Mouse (Mus musculus): ENCODE measurements around the gene Os9. TPM values are rescaled to one million over a fixed set of nuclear protein-coding genes. Genes with fewer than 3 reads are reported as not detected.

Os9 gene
- polyA plus RNA-seq, 1 experiment from 2014 or later: 47.5 TPM

GRCm38 (mm10) chr10:127115068-127115467 is 5.9 kb downstream of the Os9 start:
- Histone ChIP-seq H3K27me3 (ENCODE audit: control insufficient read depth, insufficient read depth, low read length) (no peaks in the 10 kb centered on the region), H3K4me1 (ENCODE audit: control insufficient read depth, insufficient read depth, low read length) (peaks cover 4% of the 10 kb centered on the region; the same call in 1 of the 2 replicates), H3K36me3 (ENCODE audit: control insufficient read depth, insufficient read depth, low read length) (peaks cover 27% of the 10 kb centered on the region; the same call in 1 of the 2 replicates), H3K9ac (ENCODE audit: low read depth, low read length) (no peak overlapping the region), H3K4me2 (replicated peaks; ENCODE audit: low read depth, low read length) (no peak overlapping the region), H3K27ac (ENCODE audit: low read depth, low read length) (no peak overlapping the region), H3K9me3 (ENCODE audit: control insufficient read depth, low read length) (no peaks in the 10 kb centered on the region), H3K4me3 (ENCODE audit: low read length) (no peak overlapping the region)
- 92% methylated on average over 2 of the region's 2 CpGs for WGBS
- no peak for ATAC-seq (ENCODE audit: low FRiP score, low TSS enrichment)

- no peak overlapping the region for H3K4me2 ChIP-seq (replicated peaks; ENCODE audit: low read depth, low read length)
- H3K36me3 ChIP-seq (ENCODE audit: control insufficient read depth, insufficient read depth, low read length): peaks cover 27% of the 10 kb centered on the region; the same call in 1 of the 2 replicates
- H3K4me1 ChIP-seq (ENCODE audit: control insufficient read depth, insufficient read depth, low read length): no peaks in the 10 kb centered on the region
- H3K9ac ChIP-seq (ENCODE audit: low read depth, low read length): no peak overlapping the region
- H3K27me3 ChIP-seq (ENCODE audit: control insufficient read depth, insufficient read depth, low read length): no peaks in the 10 kb centered on the region
- no peak overlapping the region for H3K4me3 ChIP-seq (ENCODE audit: low read length)
- H3K27ac ChIP-seq (ENCODE audit: low read depth, low read length): no peak overlapping the region
- WGBS: 88% methylated on average over 11 of the region's 11 CpGs
- no peak for ATAC-seq (ENCODE audit: low FRiP score, low TSS enrichment)
- H3K9me3 ChIP-seq (ENCODE audit: control insufficient read depth, low read length): no peaks in the 10 kb centered on the region
Observed at GRCm38 (mm10) chr10:127114408-127114807, 6.5 kb downstream of the Os9 start.

GRCm38 (mm10) chr10:127111001-127111887 is 9.7 kb downstream of the Os9 start:
- H3K36me3 ChIP-seq (ENCODE audit: control insufficient read depth, insufficient read depth, low read length): peaks cover 3% of the 10 kb centered on the region; the same call in 1 of the 2 replicates
- no peak for ATAC-seq (ENCODE audit: low FRiP score, low TSS enrichment)
- H3K4me3 ChIP-seq (ENCODE audit: low read length): no peak overlapping the region
- H3K27ac ChIP-seq (ENCODE audit: low read depth, low read length): no peak overlapping the region
- no peaks in the 10 kb centered on the region for H3K27me3 ChIP-seq (ENCODE audit: control insufficient read depth, insufficient read depth, low read length)
- no peak overlapping the region for H3K4me2 ChIP-seq (replicated peaks; ENCODE audit: low read depth, low read length)
- no peak overlapping the region for H3K9ac ChIP-seq (ENCODE audit: low read depth, low read length)
- H3K4me1 ChIP-seq (ENCODE audit: control insufficient read depth, insufficient read depth, low read length): no peaks in the 10 kb centered on the region
- 90% methylated on average over 15 of the region's 15 CpGs for WGBS
- H3K9me3 ChIP-seq (ENCODE audit: control insufficient read depth, low read length): no peaks in the 10 kb centered on the region

DNA sequence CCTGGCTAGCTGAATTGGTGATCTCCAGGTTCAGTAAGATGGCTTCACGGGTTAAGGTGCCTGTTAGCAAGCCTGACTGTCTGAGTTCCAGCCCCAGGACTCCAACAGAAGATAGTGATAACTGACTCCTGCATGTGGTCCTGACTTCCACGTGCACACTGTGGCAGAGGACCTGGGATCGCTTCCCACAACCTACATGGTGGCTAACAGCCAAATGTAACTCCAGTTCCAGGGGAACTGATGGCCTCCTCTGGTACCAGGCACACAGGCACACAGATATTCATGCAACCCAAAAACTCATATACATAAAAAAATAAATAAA is 12.7 kb downstream of the Os9 start:
- no peaks in the 10 kb centered on the region for H3K27me3 ChIP-seq (ENCODE audit: control insufficient read depth, insufficient read depth, low read length)
- no peak overlapping the region for H3K4me3 ChIP-seq (ENCODE audit: low read length)
- no peak overlapping the region for H3K4me2 ChIP-seq (replicated peaks; ENCODE audit: low read depth, low read length)
- no peaks in the 10 kb centered on the region for H3K9me3 ChIP-seq (ENCODE audit: control insufficient read depth, low read length)
- H3K9ac ChIP-seq (ENCODE audit: low read depth, low read length): no peak overlapping the region
- WGBS: 83% methylated on average over 3 of the region's 3 CpGs
- H3K36me3 ChIP-seq (ENCODE audit: control insufficient read depth, insufficient read depth, low read length): no peaks in the 10 kb centered on the region
- H3K27ac ChIP-seq (ENCODE audit: low read depth, low read length): no peak overlapping the region
- H3K4me1 ChIP-seq (ENCODE audit: control insufficient read depth, insufficient read depth, low read length): no peaks in the 10 kb centered on the region
- ATAC-seq (ENCODE audit: low FRiP score, low TSS enrichment): no peak

DNA sequence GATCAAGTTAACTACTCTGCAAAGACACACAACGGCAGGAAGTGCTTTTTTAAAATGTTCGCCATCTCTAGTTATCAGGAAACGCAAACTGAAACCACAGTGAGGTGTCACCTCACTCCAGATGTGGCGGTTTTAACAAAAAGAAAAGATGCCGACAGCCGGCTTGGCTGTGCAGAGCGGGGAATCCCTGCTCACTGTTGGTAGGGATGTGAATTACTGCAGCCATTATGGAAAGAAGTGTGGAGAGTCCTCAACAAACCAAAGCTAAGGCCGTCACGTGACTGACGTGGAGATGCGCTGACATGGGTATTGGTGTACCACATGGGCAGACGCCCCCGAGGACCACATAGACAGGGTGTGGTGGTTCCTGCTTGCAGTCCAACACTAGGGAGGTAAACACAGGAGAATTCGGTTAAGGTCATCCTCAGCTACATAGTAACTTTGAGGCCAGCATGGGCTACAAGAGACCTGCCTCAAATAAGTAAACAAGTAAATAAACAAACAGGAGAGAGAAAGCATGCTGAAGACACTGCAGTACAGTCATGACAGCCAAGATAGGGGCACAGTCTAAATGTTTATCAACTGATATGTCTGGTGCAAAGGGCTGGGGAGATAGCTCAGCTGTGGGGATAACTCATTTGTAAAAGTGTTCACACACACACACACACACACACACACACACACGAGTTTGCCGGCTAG is 13.2 kb downstream of the Os9 start:
- no peak overlapping the region for H3K4me2 ChIP-seq (replicated peaks; ENCODE audit: low read depth, low read length)
- H3K4me3 ChIP-seq (ENCODE audit: low read length): no peak overlapping the region
- no peaks in the 10 kb centered on the region for H3K36me3 ChIP-seq (ENCODE audit: control insufficient read depth, insufficient read depth, low read length)
- H3K27ac ChIP-seq (ENCODE audit: low read depth, low read length): no peak overlapping the region
- no peaks in the 10 kb centered on the region for H3K4me1 ChIP-seq (ENCODE audit: control insufficient read depth, insufficient read depth, low read length)
- H3K27me3 ChIP-seq (ENCODE audit: control insufficient read depth, insufficient read depth, low read length): no peaks in the 10 kb centered on the region
- 88% methylated on average over 16 of the region's 16 CpGs for WGBS
- H3K9me3 ChIP-seq (ENCODE audit: control insufficient read depth, low read length): no peaks in the 10 kb centered on the region
- no peak overlapping the region for H3K9ac ChIP-seq (ENCODE audit: low read depth, low read length)
- no peak for ATAC-seq (ENCODE audit: low FRiP score, low TSS enrichment)

DNA sequence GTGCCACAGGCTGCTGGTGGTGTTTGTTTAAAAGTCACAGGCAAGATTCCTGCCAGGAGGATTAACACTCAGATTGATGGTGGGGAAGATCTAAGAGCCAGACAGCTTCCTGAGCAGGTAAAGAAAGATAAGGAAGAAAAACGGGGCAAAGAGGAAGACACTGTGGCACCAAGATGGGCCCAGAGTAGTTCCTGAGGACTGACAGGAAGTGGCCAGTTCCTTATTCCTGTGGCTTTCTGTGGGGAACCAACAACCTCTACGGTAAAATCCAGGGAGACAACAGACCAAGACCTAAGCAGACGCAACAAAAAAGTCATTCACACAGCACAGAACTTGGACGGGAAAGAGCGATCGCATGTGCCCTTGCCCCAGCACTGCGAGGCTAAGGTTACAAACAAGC is 17.3 kb downstream of the Os9 start:
- H3K36me3 ChIP-seq (ENCODE audit: control insufficient read depth, insufficient read depth, low read length): peaks cover 7% of the 10 kb centered on the region; the same call in 1 of the 2 replicates
- 84% methylated on average over 7 of the region's 7 CpGs for WGBS
- no peak for ATAC-seq (ENCODE audit: low FRiP score, low TSS enrichment)
- no peak overlapping the region for H3K4me3 ChIP-seq (ENCODE audit: low read length)
- no peaks in the 10 kb centered on the region for H3K9me3 ChIP-seq (ENCODE audit: control insufficient read depth, low read length)
- no peak overlapping the region for H3K9ac ChIP-seq (ENCODE audit: low read depth, low read length)
- H3K4me2 ChIP-seq (replicated peaks; ENCODE audit: low read depth, low read length): no peak overlapping the region
- no peak overlapping the region for H3K27ac ChIP-seq (ENCODE audit: low read depth, low read length)
- H3K4me1 ChIP-seq (ENCODE audit: control insufficient read depth, insufficient read depth, low read length): no peaks in the 10 kb centered on the region
- no peaks in the 10 kb centered on the region for H3K27me3 ChIP-seq (ENCODE audit: control insufficient read depth, insufficient read depth, low read length)

GRCm38 (mm10) chr10:127101151-127101550 is 19.8 kb downstream of the Os9 start:
- Histone ChIP-seq H3K4me2 (replicated peaks; ENCODE audit: low read depth, low read length) (no peak overlapping the region), H3K9me3 (ENCODE audit: control insufficient read depth, low read length) (no peaks in the 10 kb centered on the region), H3K4me3 (ENCODE audit: low read length) (no peak overlapping the region), H3K4me1 (ENCODE audit: control insufficient read depth, insufficient read depth, low read length) (no peaks in the 10 kb centered on the region), H3K36me3 (ENCODE audit: control insufficient read depth, insufficient read depth, low read length) (peaks cover 20% of the 10 kb centered on the region), H3K27me3 (ENCODE audit: control insufficient read depth, insufficient read depth, low read length) (no peaks in the 10 kb centered on the region), H3K9ac (ENCODE audit: low read depth, low read length) (no peak overlapping the region), H3K27ac (ENCODE audit: low read depth, low read length) (no peak overlapping the region)
- ATAC-seq (ENCODE audit: low FRiP score, low TSS enrichment): no peak
- WGBS: 82% methylated on average over 6 of the region's 6 CpGs

DNA sequence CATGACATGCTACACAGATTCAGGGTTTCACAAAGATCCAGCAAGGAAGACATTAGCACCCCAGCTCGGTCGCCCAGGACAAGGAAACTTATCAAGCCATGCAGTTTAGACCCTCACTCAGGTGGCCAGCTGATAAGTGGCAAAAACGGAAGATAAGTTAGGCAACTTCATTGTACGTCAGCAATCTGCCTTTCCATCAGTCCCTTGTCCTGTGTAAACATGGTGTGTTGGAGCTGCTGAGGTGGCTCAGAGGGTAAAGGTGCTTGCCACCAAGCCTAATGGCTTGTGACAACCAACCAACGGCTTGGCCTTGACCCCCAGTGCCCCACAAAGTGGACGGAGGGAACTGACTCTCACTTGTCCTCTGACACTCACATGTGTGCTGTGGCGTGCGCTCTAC is 20.5 kb downstream of the Os9 start:
- no peak overlapping the region for H3K4me2 ChIP-seq (replicated peaks; ENCODE audit: low read depth, low read length)
- H3K27me3 ChIP-seq (ENCODE audit: control insufficient read depth, insufficient read depth, low read length): no peaks in the 10 kb centered on the region
- ATAC-seq (ENCODE audit: low FRiP score, low TSS enrichment): no peak
- WGBS: 85% methylated on average over 8 of the region's 8 CpGs
- no peaks in the 10 kb centered on the region for H3K4me1 ChIP-seq (ENCODE audit: control insufficient read depth, insufficient read depth, low read length)
- H3K4me3 ChIP-seq (ENCODE audit: low read length): no peak overlapping the region
- H3K27ac ChIP-seq (ENCODE audit: low read depth, low read length): no peak overlapping the region
- H3K36me3 ChIP-seq (ENCODE audit: control insufficient read depth, insufficient read depth, low read length): peaks cover 20% of the 10 kb centered on the region
- H3K9ac ChIP-seq (ENCODE audit: low read depth, low read length): no peak overlapping the region
- no peaks in the 10 kb centered on the region for H3K9me3 ChIP-seq (ENCODE audit: control insufficient read depth, low read length)

- WGBS: 96% methylated on average over 15 of the region's 15 CpGs
- Histone ChIP-seq H3K36me3 (ENCODE audit: control insufficient read depth, insufficient read depth, low read length) (peaks cover 20% of the 10 kb centered on the region), H3K4me2 (replicated peaks; ENCODE audit: low read depth, low read length) (no peak overlapping the region), H3K4me3 (ENCODE audit: low read length) (no peak overlapping the region), H3K9me3 (ENCODE audit: control insufficient read depth, low read length) (no peaks in the 10 kb centered on the region), H3K4me1 (ENCODE audit: control insufficient read depth, insufficient read depth, low read length) (no peaks in the 10 kb centered on the region), H3K9ac (ENCODE audit: low read depth, low read length) (no peak overlapping the region), H3K27me3 (ENCODE audit: control insufficient read depth, insufficient read depth, low read length) (no peaks in the 10 kb centered on the region), H3K27ac (ENCODE audit: low read depth, low read length) (no peak overlapping the region)
- no peak for ATAC-seq (ENCODE audit: low FRiP score, low TSS enrichment)
Observed at GRCm38 (mm10) chr10:127099868-127100267, 21.1 kb downstream of the Os9 start.

Data from kidney, embryonic 14.5 days (tissue).